Mouse (Mus musculus): ENCODE data around the gene Tenm3. TPM values are rescaled to one million over a fixed set of nuclear protein-coding genes. Genes with fewer than 3 reads are reported as not detected.
A peak's percentile ranks its signal among the peaks of the same experiment; 100 is the strongest.

The Tenm3 gene
- polyA plus RNA-seq, 1 experiment from 2014 or later: 65.3 TPM

DNA sequence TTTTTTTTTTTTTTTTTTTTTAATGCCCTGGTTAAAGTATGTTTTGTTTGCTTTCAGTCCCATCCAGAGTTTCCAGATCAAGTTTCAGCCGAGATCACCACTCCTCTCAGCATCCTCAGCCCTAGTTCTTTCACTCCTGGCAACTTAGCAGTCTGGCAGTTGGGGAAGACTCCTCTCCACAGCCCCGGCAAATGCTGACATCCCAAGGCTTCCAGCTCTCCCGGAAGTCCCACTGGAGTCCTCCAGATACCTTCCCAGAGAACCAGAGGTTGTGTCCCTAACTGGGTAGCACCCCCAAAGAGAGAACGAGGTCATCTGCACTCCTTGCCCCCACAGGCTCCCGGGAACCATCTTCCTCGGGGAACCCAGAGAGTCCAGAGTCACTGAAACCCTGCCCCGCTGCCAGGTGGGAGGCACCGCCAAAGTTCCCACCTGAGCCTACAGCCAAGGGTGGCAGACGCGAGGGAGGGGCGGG is 1.2 kb downstream of the Tenm3 start:
- 1% methylated on average over 11 of the region's 11 CpGs for WGBS
- peak overlapping the region; percentile 86 for H3K4me2 ChIP-seq (replicated peaks)
- H3K27me3 ChIP-seq: peaks cover 29% of the 10 kb centered on the region
- peak; percentile 11; the same call in 1 of the 2 replicates for ATAC-seq (ENCODE audit: insufficient number of reproducible peaks, insufficient read depth, low FRiP score, low TSS enrichment)
- peak overlapping the region; percentile 68 for H3K4me3 ChIP-seq
- H3K9ac ChIP-seq: peak overlapping the region; percentile 69
- peaks cover 7% of the 10 kb centered on the region for H3K4me1 ChIP-seq
- no peaks in the 10 kb centered on the region for H3K9me3 ChIP-seq
- H3K27ac ChIP-seq: peak overlapping the region; percentile 84
- H3K36me3 ChIP-seq: no peaks in the 10 kb centered on the region

DNA sequence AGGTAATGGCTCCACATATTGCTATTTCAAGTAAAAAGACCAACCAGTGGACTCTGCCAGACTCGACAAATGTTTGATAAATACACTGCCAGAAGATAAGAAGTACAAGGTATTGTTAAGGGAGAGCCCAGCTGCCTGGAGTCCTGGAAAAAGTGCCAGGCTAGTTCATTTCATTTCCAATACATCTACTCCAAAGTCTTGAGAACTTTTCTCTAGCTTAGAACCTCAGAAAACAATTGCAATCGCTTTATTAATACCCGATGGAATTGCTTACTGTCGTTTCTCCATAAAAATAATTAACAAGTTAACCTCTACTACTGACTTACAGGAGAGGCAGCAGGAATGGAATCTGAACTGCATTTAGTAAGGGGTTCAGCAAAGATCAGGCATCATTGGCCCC is 1.7 kb downstream of the Tenm3 start:
- 0 out of 2 replicates have a peak overlapping the region, but pooled peaks have one; percentile 69 for H3K9ac ChIP-seq
- H3K9me3 ChIP-seq: no peaks in the 10 kb centered on the region
- H3K4me2 ChIP-seq (replicated peaks): peak overlapping the region; percentile 86
- H3K4me1 ChIP-seq: peaks cover 7% of the 10 kb centered on the region
- peak overlapping the region; percentile 84; the same call in 1 of the 2 replicates for H3K27ac ChIP-seq
- peaks cover 24% of the 10 kb centered on the region for H3K27me3 ChIP-seq
- H3K4me3 ChIP-seq: peak overlapping the region; percentile 68
- WGBS: 5% methylated on average over 4 of the region's 4 CpGs
- H3K36me3 ChIP-seq: no peaks in the 10 kb centered on the region
- ATAC-seq (ENCODE audit: insufficient number of reproducible peaks, insufficient read depth, low FRiP score, low TSS enrichment): no peak

DNA sequence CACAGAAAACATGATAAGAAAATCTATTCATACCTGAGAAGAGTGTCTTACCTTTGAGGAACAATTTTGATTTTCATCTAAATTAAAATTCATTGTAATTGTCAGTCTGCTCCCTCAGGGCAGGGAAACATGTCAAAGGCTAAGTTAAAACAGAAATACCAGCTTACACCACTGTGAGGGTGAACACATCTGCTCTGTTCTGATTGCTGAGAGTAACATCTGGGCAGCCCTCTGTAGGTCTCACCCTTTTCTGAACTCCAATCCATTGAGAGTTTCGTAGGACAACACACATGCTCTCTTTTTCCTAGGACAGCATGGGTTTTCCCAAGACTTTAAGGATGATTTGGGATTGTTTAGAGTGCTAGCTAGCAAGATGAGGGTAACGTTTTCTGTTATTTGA is 8.0 kb downstream of the Tenm3 start:
- Histone ChIP-seq H3K27ac (no peak overlapping the region), H3K9ac (no peak overlapping the region), H3K4me1 (no peaks in the 10 kb centered on the region), H3K27me3 (no peaks in the 10 kb centered on the region), H3K9me3 (no peaks in the 10 kb centered on the region), H3K4me2 (replicated peaks) (no peak overlapping the region), H3K36me3 (no peaks in the 10 kb centered on the region), H3K4me3 (no peak overlapping the region)
- WGBS: 35% methylated on average over 2 of the region's 2 CpGs
- no peak for ATAC-seq (ENCODE audit: insufficient number of reproducible peaks, insufficient read depth, low FRiP score, low TSS enrichment)

DNA sequence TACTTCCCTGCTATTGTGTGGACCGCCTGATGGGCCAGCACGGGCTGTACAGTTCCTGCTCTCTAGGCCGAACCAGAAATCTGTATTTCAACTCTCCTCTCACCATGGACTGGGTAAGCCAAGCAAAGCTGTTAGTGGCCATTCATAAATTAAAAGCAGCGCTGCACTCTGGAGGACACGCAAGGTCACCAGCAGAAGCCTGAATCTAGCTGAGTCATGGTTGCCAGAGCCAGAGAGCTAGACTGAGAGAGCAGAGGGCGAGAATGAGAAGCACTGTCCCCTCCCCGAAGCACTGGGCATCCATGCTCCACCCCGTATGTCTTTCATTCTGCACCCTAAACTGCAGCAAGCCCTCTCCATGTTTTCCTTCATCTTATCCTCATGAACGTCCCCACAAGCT is 16.3 kb downstream of the Tenm3 start:
- H3K27ac ChIP-seq: no peak overlapping the region
- H3K9me3 ChIP-seq: no peaks in the 10 kb centered on the region
- no peak overlapping the region for H3K9ac ChIP-seq
- no peak overlapping the region for H3K4me2 ChIP-seq (replicated peaks)
- ATAC-seq (ENCODE audit: insufficient number of reproducible peaks, insufficient read depth, low FRiP score, low TSS enrichment): no peak
- no peaks in the 10 kb centered on the region for H3K4me1 ChIP-seq
- H3K36me3 ChIP-seq: no peaks in the 10 kb centered on the region
- peaks cover 3% of the 10 kb centered on the region; the same call in 1 of the 2 replicates for H3K27me3 ChIP-seq
- 50% methylated on average over 9 of the region's 9 CpGs for WGBS
- H3K4me3 ChIP-seq: no peak overlapping the region

DNA sequence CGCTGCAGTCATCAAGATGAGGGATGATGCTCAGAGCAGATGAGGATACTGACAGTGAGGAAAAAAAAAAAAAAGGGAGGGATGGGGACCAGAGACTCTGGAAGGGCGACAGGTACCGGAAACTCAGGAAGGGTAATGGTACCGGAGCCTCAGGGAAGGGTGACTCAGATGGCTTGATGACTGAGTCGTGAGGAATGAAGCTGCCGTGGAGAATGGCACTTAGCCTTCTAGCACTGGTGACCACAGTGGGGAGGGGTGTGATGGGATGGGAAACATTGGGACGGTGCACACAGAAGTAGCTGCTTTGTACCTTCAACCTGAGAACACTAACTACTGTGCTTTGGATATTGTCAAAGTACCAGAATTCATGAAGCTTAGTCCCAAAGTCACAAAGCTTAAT is 18.1 kb downstream of the Tenm3 start:
- peaks cover 3% of the 10 kb centered on the region; the same call in 1 of the 2 replicates for H3K27me3 ChIP-seq
- ATAC-seq (ENCODE audit: insufficient number of reproducible peaks, insufficient read depth, low FRiP score, low TSS enrichment): no peak
- no peaks in the 10 kb centered on the region for H3K36me3 ChIP-seq
- H3K4me2 ChIP-seq (replicated peaks): no peak overlapping the region
- H3K4me1 ChIP-seq: no peaks in the 10 kb centered on the region
- H3K9me3 ChIP-seq: no peaks in the 10 kb centered on the region
- H3K27ac ChIP-seq: no peak overlapping the region
- H3K4me3 ChIP-seq: no peak overlapping the region
- H3K9ac ChIP-seq: no peak overlapping the region
- WGBS: 88% methylated on average over 7 of the region's 7 CpGs

DNA sequence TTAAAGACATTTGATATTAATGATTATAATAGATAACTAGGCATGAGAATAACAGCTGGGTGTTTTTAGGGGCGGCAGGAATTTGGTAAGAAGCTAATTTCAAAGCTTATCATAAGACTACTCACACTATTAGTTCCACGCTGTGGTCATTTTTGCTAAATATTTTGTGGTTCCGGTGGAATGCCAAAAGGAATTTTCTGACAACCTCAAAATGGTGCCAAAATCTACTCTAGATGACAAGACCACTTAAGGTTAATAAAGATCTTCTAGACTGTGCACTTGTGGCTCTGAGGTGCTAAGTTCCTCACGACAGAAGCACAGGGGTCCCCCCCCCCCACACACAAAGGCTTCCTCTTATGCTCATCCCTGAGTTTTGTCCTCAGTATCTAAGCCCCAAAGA is 21.5 kb downstream of the Tenm3 start:
- H3K4me3 ChIP-seq: no peak overlapping the region
- no peak for ATAC-seq (ENCODE audit: insufficient number of reproducible peaks, insufficient read depth, low FRiP score, low TSS enrichment)
- H3K9me3 ChIP-seq: no peaks in the 10 kb centered on the region
- H3K4me2 ChIP-seq (replicated peaks): no peak overlapping the region
- H3K4me1 ChIP-seq: no peaks in the 10 kb centered on the region
- no peak overlapping the region for H3K27ac ChIP-seq
- no peaks in the 10 kb centered on the region for H3K27me3 ChIP-seq
- WGBS: 76% methylated on average over 4 of the region's 4 CpGs
- no peak overlapping the region for H3K9ac ChIP-seq
- H3K36me3 ChIP-seq: no peaks in the 10 kb centered on the region

DNA sequence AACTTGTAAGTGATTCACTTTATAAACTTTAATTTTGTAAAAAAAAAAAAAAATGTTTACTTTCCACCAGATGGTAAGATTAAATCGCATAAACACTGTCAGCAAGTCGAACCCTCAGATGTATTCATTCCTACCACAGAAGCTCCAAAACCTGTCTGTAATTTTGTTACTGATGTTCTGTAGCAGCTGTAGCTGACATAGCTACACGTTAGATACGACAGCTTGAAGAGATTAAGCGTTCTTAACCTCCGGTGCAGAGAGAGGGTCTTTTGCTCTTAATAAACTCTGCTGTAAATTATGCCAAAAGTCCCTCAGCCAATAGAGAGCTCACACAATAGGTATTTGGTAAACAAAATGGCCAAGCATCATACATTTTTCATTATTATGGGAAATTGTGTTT is 23.8 kb downstream of the Tenm3 start:
- ATAC-seq (ENCODE audit: insufficient number of reproducible peaks, insufficient read depth, low FRiP score, low TSS enrichment): no peak
- H3K4me1 ChIP-seq: no peaks in the 10 kb centered on the region
- no peak overlapping the region for H3K4me3 ChIP-seq
- H3K36me3 ChIP-seq: no peaks in the 10 kb centered on the region
- H3K9ac ChIP-seq: no peak overlapping the region
- H3K4me2 ChIP-seq (replicated peaks): no peak overlapping the region
- WGBS: 16% methylated on average over 6 of the region's 6 CpGs
- H3K27ac ChIP-seq: no peak overlapping the region
- no peaks in the 10 kb centered on the region for H3K27me3 ChIP-seq
- no peaks in the 10 kb centered on the region for H3K9me3 ChIP-seq

DNA sequence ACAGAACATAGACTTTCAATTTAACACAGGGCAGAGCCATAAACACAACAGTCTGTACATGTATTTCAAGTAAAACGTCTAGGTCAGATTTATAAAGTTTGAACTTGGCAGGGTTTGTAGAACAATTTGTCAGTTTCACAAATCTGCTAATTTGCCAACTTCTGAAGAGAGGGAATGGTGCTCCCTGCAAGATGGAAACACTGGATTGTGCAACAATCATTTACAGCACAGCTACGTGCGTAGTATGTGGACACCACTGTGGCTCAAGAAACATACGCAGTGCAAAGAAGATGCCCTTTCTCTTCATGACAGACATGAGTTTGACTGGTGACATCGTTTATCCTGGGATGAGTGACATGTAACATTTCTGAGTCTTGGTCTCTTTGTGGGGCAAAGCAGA is 24.4 kb downstream of the Tenm3 start:
- Histone ChIP-seq H3K9me3 (no peaks in the 10 kb centered on the region), H3K4me2 (replicated peaks) (0 out of 2 replicates have a peak overlapping the region, but pooled peaks have one; percentile 9), H3K27ac (no peak overlapping the region), H3K4me1 (no peaks in the 10 kb centered on the region), H3K27me3 (no peaks in the 10 kb centered on the region), H3K36me3 (no peaks in the 10 kb centered on the region), H3K4me3 (no peak overlapping the region), H3K9ac (no peak overlapping the region)
- WGBS: 41% methylated on average over 5 of the region's 5 CpGs
- ATAC-seq (ENCODE audit: insufficient number of reproducible peaks, insufficient read depth, low FRiP score, low TSS enrichment): no peak

DNA sequence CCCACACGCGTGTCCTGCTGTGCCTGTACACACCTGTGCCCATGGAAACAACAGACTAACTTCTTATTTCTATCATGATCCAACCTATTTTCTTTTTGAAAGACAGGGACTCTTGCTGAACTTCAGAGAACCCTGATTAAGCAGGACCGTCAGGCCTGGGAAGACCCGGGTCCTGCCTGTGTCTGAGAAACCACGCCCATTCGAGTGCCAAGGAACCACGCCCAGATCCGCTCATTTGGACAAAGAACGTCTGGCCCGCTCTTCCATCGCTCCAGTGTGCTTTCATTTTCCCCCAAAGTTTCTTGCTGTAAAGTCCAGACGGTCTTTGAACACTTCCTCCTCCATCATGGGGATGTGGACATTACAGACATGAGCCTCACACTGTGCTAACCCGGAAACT is 26.8 kb downstream of the Tenm3 start:
- no peak overlapping the region for H3K4me2 ChIP-seq (replicated peaks)
- no peak for ATAC-seq (ENCODE audit: insufficient number of reproducible peaks, insufficient read depth, low FRiP score, low TSS enrichment)

DNA sequence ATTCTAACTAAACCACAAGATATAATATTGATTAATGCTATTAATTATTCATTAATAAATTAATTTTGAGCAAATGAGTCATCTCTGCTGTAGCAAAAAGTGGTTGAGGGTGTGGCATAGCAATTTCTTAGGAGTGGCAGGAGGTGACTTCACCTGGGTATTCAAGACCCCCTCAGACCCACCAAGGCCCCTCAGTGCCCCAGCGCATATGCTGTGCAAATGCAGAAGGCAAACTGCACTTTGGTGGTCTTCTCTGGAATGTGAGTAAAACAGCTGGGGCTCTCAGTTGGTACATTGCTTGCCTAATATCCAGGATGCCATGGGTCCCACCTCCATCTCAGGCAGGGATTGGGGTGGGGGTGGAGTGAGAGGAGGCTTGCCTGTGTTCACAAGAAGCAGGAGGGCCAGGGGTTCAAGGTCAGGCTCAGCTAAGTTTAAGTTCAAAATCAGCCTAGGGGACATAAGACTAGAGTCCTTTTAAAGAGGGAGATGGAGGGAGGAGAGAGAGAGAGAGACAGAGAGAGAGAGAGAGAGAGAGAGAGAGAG is 31.5 kb downstream of the Tenm3 start:
- no peaks in the 10 kb centered on the region for H3K27me3 ChIP-seq
- H3K27ac ChIP-seq: no peak overlapping the region
- no peaks in the 10 kb centered on the region for H3K36me3 ChIP-seq
- WGBS: 96% methylated on average over 1 of the region's 1 CpGs
- H3K4me1 ChIP-seq: no peaks in the 10 kb centered on the region
- ATAC-seq (ENCODE audit: insufficient number of reproducible peaks, insufficient read depth, low FRiP score, low TSS enrichment): 0 out of 2 replicates have a peak, but pooled peaks have one; percentile 52
- no peak overlapping the region for H3K9ac ChIP-seq
- H3K9me3 ChIP-seq: no peaks in the 10 kb centered on the region
- H3K4me2 ChIP-seq (replicated peaks): no peak overlapping the region
- no peak overlapping the region for H3K4me3 ChIP-seq

More for the DNA sequence above, 26.8 kb downstream of the Tenm3 start:
- Histone ChIP-seq H3K9ac (no peak overlapping the region), H3K36me3 (no peaks in the 10 kb centered on the region), H3K27me3 (no peaks in the 10 kb centered on the region), H3K27ac (no peak overlapping the region), H3K9me3 (no peaks in the 10 kb centered on the region), H3K4me1 (no peaks in the 10 kb centered on the region), H3K4me3 (no peak overlapping the region)
- 65% methylated on average over 13 of the region's 13 CpGs for WGBS

DNA sequence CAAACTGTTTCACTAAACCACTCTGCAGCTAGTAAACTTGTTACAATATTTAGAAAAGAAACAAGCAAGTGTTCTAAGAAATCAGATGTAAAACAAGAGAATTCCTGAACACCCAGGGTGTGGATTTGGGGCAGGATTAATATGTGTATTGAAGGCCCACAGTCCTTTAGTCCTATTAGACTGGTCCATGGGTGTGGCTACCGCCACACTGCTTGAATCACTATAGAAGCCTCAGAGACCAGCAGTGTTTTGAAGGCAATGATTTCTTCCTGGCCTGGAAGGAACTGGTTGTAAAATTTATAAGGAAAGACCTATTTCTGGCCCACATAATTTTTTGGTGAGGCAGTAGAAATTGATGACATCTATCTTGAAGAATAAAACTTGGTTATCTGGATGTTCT is 33.1 kb downstream of the Tenm3 start:
- ATAC-seq (ENCODE audit: insufficient number of reproducible peaks, insufficient read depth, low FRiP score, low TSS enrichment): no peak
- Histone ChIP-seq H3K4me3 (no peak overlapping the region), H3K36me3 (no peaks in the 10 kb centered on the region), H3K9ac (no peak overlapping the region), H3K27me3 (no peaks in the 10 kb centered on the region), H3K9me3 (no peaks in the 10 kb centered on the region), H3K4me2 (replicated peaks) (no peak overlapping the region), H3K4me1 (no peaks in the 10 kb centered on the region), H3K27ac (no peak overlapping the region)
- WGBS: 74% methylated on average over 1 of the region's 1 CpGs

DNA sequence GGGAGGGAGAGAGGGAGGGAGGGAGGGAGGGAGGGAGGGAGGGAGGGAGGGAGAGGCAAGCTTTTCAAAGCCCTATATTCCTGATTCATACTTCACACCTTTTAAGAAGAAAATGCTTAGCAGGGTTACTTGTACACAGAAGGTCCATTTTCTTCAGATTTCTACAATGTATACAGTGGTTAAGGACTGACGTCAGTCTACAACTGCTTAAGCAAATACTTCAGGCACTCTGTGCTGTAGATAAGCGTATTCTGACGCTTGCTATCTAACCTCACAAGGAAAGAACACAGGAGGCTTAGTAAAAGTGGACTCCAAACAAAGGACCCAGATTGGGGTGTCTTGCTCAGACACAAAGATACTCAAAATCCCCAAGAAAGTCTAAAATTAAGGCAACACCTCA is 34.6 kb downstream of the Tenm3 start:
- Histone ChIP-seq H3K4me2 (replicated peaks) (no peak overlapping the region), H3K27me3 (no peaks in the 10 kb centered on the region), H3K27ac (no peak overlapping the region), H3K9me3 (no peaks in the 10 kb centered on the region), H3K4me1 (no peaks in the 10 kb centered on the region), H3K36me3 (no peaks in the 10 kb centered on the region), H3K9ac (no peak overlapping the region), H3K4me3 (no peak overlapping the region)
- ATAC-seq (ENCODE audit: insufficient number of reproducible peaks, insufficient read depth, low FRiP score, low TSS enrichment): no peak
- 67% methylated on average over 3 of the region's 3 CpGs for WGBS
